Mouse (Mus musculus): ENCODE data around the gene Socs1. TPM values are rescaled to one million over a fixed set of nuclear protein-coding genes. Genes with fewer than 3 reads are reported as not detected.

Socs1 gene
- total and polyA plus RNA-seq, 2 experiments from 2014 or later, result 4.6 to 7.9 TPM

- H3K4me1 ChIP-seq (ENCODE audit: insufficient read depth, low read length), result no peaks in the 10 kb centered on the region
- no peak overlapping the region for H3K4me3 ChIP-seq (ENCODE audit: low read depth, low read length)
- no peaks in the 10 kb centered on the region for H3K9me3 ChIP-seq (ENCODE audit: low read length)
- DNase-seq (ENCODE audit: low spot score), result no peak
- no peak overlapping the region for H3K27ac ChIP-seq (ENCODE audit: low read depth, low read length)
- H3K27me3 ChIP-seq (ENCODE audit: insufficient read depth, low read length), result no peaks in the 10 kb centered on the region
- 68% methylated on average over 2 of the region's 2 CpGs for WGBS
- H3K4me2 ChIP-seq (ENCODE audit: low read depth, low read length, poor library complexity, severe bottlenecking), result no peak overlapping the region
- H3K9ac ChIP-seq (replicated peaks; ENCODE audit: low read length, poor library complexity, severe bottlenecking), result no peak overlapping the region
- no peak for TF ChIP-seq CTCF (IDR thresholded peaks at IDR 0.05)
- H3K36me3 ChIP-seq (ENCODE audit: insufficient read depth, low read length), result 0 out of 2 replicates have a peak, but pooled peaks cover 7% of the 10 kb centered on the region
- ATAC-seq (ENCODE audit: low FRiP score), result no peak
Measured at GRCm38 (mm10) chr16:10735781-10736180, 49.6 kb downstream of the Socs1 start.

- DNase-seq (ENCODE audit: low spot score) (no peak), ATAC-seq (ENCODE audit: low FRiP score) (no peak)
- Histone ChIP-seq H3K4me2 (ENCODE audit: low read depth, low read length, poor library complexity, severe bottlenecking) (no peak overlapping the region), H3K4me3 (ENCODE audit: low read depth, low read length) (no peak overlapping the region), H3K36me3 (ENCODE audit: insufficient read depth, low read length) (0 out of 2 replicates have a peak, but pooled peaks cover 7% of the 10 kb centered on the region), H3K27ac (ENCODE audit: low read depth, low read length) (no peak overlapping the region), H3K9ac (replicated peaks; ENCODE audit: low read length, poor library complexity, severe bottlenecking) (no peak overlapping the region), H3K9me3 (ENCODE audit: low read length) (no peaks in the 10 kb centered on the region), H3K4me1 (ENCODE audit: insufficient read depth, low read length) (no peaks in the 10 kb centered on the region), H3K27me3 (ENCODE audit: insufficient read depth, low read length) (no peaks in the 10 kb centered on the region)
- TF ChIP-seq CTCF (IDR thresholded peaks at IDR 0.05), result no peak
- WGBS, result 89% methylated on average over 5 of the region's 5 CpGs
Measured at GRCm38 (mm10) chr16:10732421-10732820, 52.9 kb downstream of the Socs1 start.

Other genes starting within 250 kb of the Socs1 start
- 24.6 and 38.0 TPM in 2 replicates for gene Dexi, start 242.5 kb downstream of the Socs1 start, total RNA-seq (2014; rRNA removed)
- 16.7 and 18.2 TPM in 2 replicates for gene Dexi, start 242.5 kb downstream of the Socs1 start, polyA plus RNA-seq (2015; fragmentation: Nextera tagmentation; extraction: Ambion mirVana)
- 63.8 and 65.8 TPM in 2 replicates for gene Clec16a, start 240.2 kb downstream of the Socs1 start, total RNA-seq (2014; rRNA removed)
- 58.5 and 69.5 TPM in 2 replicates for gene Clec16a, start 240.2 kb downstream of the Socs1 start, polyA plus RNA-seq (2015; fragmentation: Nextera tagmentation; extraction: Ambion mirVana)
- not detected in 2 replicates for gene Tnp2, start 3.1 kb upstream of the Socs1 start, total RNA-seq (2014; rRNA removed)
- gene Tnp2, start 3.1 kb upstream of the Socs1 start, polyA plus RNA-seq (2015; fragmentation: Nextera tagmentation; extraction: Ambion mirVana), result not detected in 2 replicates
- gene Prm3, start 5.4 kb upstream of the Socs1 start, total RNA-seq (2014; rRNA removed), result not detected in 2 replicates
- not detected in 2 replicates for gene Prm3, start 5.4 kb upstream of the Socs1 start, polyA plus RNA-seq (2015; fragmentation: Nextera tagmentation; extraction: Ambion mirVana)
- gene Prm2, start 10.6 kb upstream of the Socs1 start, total RNA-seq (2014; rRNA removed), result not detected in 2 replicates
- not detected in 2 replicates for gene Prm2, start 10.6 kb upstream of the Socs1 start, polyA plus RNA-seq (2015; fragmentation: Nextera tagmentation; extraction: Ambion mirVana)
- not detected in 2 replicates for gene Prm1, start 20.3 kb upstream of the Socs1 start, total RNA-seq (2014; rRNA removed)
- 0.69 TPM in 1 of 2 replicates, not detected in the other for gene Prm1, start 20.3 kb upstream of the Socs1 start, polyA plus RNA-seq (2015; fragmentation: Nextera tagmentation; extraction: Ambion mirVana)
- gene Gm11172, start 27.4 kb upstream of the Socs1 start, total RNA-seq (2014; rRNA removed), result not detected in 2 replicates
- gene Gm11172, start 27.4 kb upstream of the Socs1 start, polyA plus RNA-seq (2015; fragmentation: Nextera tagmentation; extraction: Ambion mirVana), result not detected in 2 replicates
- 0.14 and 1.1 TPM in 2 replicates for gene Rmi2, start 49.5 kb upstream of the Socs1 start, total RNA-seq (2014; rRNA removed)
- gene Rmi2, start 49.5 kb upstream of the Socs1 start, polyA plus RNA-seq (2015; fragmentation: Nextera tagmentation; extraction: Ambion mirVana), result 0.22 and 0.25 TPM in 2 replicates

All from midbrain, postnatal 0 days (tissue).